Mouse (Mus musculus) heart, embryonic 14.5 days (tissue): ENCODE results near the gene Rap1b. TPM values are rescaled to one million over a fixed set of nuclear protein-coding genes. Genes with fewer than 3 reads are reported as not detected.

ENCODE experiments used
- ATAC-seq: fragments of 200-750 bp; cut with Nextera tagmentation; 2 replicates; pipeline ENCODE4 v1.8.0; 2017; ENCODE audit warnings: low read depth, moderate TSS enrichment; ENCODE audit not compliant: insufficient number of reproducible peaks, insufficient read depth, low FRiP score
- H3K27ac ChIP-seq, 2 experiments: fragments of 200-500 bp in 1 of 2; fragments of 300-500 bp in 1 of 2; sonication (generic) in 1 of 2; replicated peaks in 1 of 2; 2 replicates each; pipeline ENCODE4 v1.5.1; 2012 to 2014; ENCODE audit warnings: low read depth in 2 of 2, low read length in 2 of 2, control low read depth in 1 of 2, mild to moderate bottlenecking in 1 of 2, mixed read lengths in 1 of 2; ENCODE audit not compliant: control insufficient read depth in 1 of 2, insufficient read depth in 1 of 2
- H3K27me3 ChIP-seq: fragments of 300-500 bp; sonication (generic); 2 replicates; pipeline ENCODE4 v1.6.1; 2014; ENCODE audit warnings: mild to moderate bottlenecking, low read length, control low read depth; ENCODE audit not compliant: control insufficient read depth, insufficient read depth
- H3K36me3 ChIP-seq: fragments of 300-500 bp; sonication (generic); 2 replicates; pipeline ENCODE4 v1.6.1; 2014; ENCODE audit warnings: mild to moderate bottlenecking, control low read depth, low read length, mixed read lengths; ENCODE audit not compliant: control insufficient read depth, insufficient read depth
- H3K4me1 ChIP-seq, 2 experiments: fragments of 200-500 bp in 1 of 2; fragments of 300-500 bp in 1 of 2; sonication (generic) in 1 of 2; 2 replicates each; pipeline ENCODE4 v1.6.1; 2012 to 2014; ENCODE audit warnings: low read length in 2 of 2, control low read depth in 1 of 2, mixed read lengths in 1 of 2; ENCODE audit not compliant: control insufficient read depth in 2 of 2, insufficient read depth in 2 of 2
- H3K4me2 ChIP-seq: fragments of 300-500 bp; sonication (generic); 2 replicates; pipeline ENCODE4 v1.6.1; 2014; ENCODE audit warnings: mild to moderate bottlenecking, low read length
- H3K4me3 ChIP-seq, 2 experiments: fragments of 200-500 bp in 1 of 2; fragments of 300-500 bp in 1 of 2; sonication (generic) in 1 of 2; 2 replicates each; pipeline ENCODE4 v1.5.1; 2012 to 2014; ENCODE audit warnings: low read length in 2 of 2, mild to moderate bottlenecking in 2 of 2, control low read depth in 1 of 2, low read depth in 1 of 2, moderate library complexity in 1 of 2; ENCODE audit not compliant: control insufficient read depth in 1 of 2, insufficient read depth in 1 of 2
- H3K9ac ChIP-seq: fragments of 300-500 bp; sonication (generic); 2 replicates; pipeline ENCODE4 v1.6.1; 2014; ENCODE audit warnings: mild to moderate bottlenecking, low read length
- H3K9me3 ChIP-seq: fragments of 300-500 bp; sonication (generic); 2 replicates; pipeline ENCODE4 v1.6.1; 2016; ENCODE audit warnings: low read length, control low read depth; ENCODE audit not compliant: control insufficient read depth
- WGBS: fragments of 180-500 bp; shearing (Covaris S2); extraction: QIAGEN DNeasy Blood & Tissue Kit; methylation state at CpG from one replicate; pipeline ENCODE4 v1.1.7; 2014; 5-methylcytosine and 5-hydroxymethylcytosine counted together
- polyA plus RNA-seq: library from polyadenylated mRNA; unstranded; fragments of >200 nt; fragmentation: Nextera tagmentation; extraction: Ambion mirVana; gene quantifications from 2 replicates; pipeline ENCODE4 v1.2.1, GENCODE M21; 2014

The Rap1b gene
- polyA plus RNA-seq, 1 experiment from 2014 or later = 143 TPM

DNA sequence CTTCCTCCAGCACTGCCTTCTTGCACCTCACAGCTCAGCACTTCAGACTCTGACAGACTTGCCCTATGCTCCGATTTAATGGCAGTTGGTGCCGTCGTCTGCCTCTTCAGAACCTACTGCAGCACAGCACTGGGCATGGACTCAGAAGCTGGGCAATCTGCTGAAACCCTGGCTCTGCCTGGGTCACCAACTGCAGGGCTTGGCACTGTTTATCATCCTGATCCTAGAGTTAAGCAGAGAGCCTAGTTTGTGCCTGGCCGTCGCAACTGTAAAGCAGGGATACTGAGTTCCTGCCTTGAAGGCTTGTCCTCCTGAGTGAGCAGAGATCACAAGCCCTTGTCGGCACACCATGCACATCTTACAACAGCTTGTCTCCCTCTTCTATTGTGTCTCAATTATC is 29.1 kb downstream of the Rap1b start:
- H3K4me3 ChIP-seq = no peak overlapping the region
- H3K4me1 ChIP-seq = no peaks in the 10 kb centered on the region
- H3K9ac ChIP-seq = no peak overlapping the region
- 76% methylated on average over 6 of the region's 6 CpGs for WGBS
- peaks cover 97% of the 10 kb centered on the region for H3K36me3 ChIP-seq
- H3K27ac ChIP-seq = no peak overlapping the region
- no peaks in the 10 kb centered on the region for H3K9me3 ChIP-seq
- ATAC-seq = no peak
- no peak overlapping the region for H3K4me2 ChIP-seq
- no peaks in the 10 kb centered on the region for H3K27me3 ChIP-seq

- Histone ChIP-seq H3K9me3 (no peaks in the 10 kb centered on the region), H3K4me1 (no peaks in the 10 kb centered on the region), H3K4me2 (no peak overlapping the region), H3K27ac (no peak overlapping the region), H3K9ac (no peak overlapping the region), H3K27me3 (no peaks in the 10 kb centered on the region), H3K4me3 (no peak overlapping the region), H3K36me3 (peaks cover 62% of the 10 kb centered on the region)
- 0 out of 2 replicates have a peak, but pooled peaks have one; percentile 39 for ATAC-seq
- WGBS = 88% methylated on average over 2 of the region's 2 CpGs
Measured at GRCm38 (mm10) chr10:117812501-117812900, 33.3 kb downstream of the Rap1b start.

DNA sequence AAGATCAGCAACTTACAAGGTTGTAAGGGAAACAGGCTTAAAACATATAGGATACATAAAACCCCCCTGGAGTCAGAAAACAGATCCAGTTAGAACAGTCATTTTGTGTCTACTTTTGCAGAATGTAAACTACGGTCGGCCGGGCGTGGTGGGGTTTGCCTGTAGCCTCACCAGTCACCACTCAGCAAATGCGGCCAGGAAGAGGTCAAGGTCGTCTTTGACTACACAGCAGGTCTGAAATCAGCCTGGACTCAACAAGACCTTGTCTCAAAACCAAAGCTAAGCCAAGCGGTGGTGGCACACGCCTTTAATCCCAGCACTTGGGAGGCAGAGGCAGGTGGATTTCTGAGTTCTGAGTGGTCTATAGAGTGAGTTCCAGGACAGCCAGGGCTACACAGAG is 34.3 kb downstream of the Rap1b start:
- ATAC-seq = no peak
- no peaks in the 10 kb centered on the region for H3K4me1 ChIP-seq
- H3K4me2 ChIP-seq = no peak overlapping the region
- H3K9me3 ChIP-seq = no peaks in the 10 kb centered on the region
- no peak overlapping the region for H3K9ac ChIP-seq
- peaks cover 52% of the 10 kb centered on the region for H3K36me3 ChIP-seq
- H3K27me3 ChIP-seq = no peaks in the 10 kb centered on the region
- H3K27ac ChIP-seq = no peak overlapping the region
- 84% methylated on average over 8 of the region's 8 CpGs for WGBS
- no peak overlapping the region for H3K4me3 ChIP-seq

DNA sequence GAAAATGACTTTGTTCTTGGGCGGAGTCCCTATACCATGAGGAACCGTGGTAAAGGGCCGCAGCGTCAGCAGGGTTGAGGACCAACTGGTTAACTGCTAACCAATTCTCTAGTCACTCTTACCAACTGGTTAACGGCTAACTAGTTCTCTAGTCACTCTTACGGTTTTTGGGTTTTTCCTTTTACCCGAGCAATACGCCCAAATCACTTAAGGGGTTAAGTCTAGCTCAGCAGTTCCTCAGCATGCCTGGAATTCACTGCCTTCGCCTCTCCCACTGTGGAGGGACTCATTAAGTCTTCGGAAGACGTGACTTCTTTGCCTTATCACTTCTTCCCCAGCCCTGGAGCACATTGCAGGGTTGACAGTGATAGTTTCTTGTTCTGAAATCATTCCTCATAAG is 35.3 kb downstream of the Rap1b start:
- no peaks in the 10 kb centered on the region for H3K27me3 ChIP-seq
- H3K36me3 ChIP-seq = peaks cover 42% of the 10 kb centered on the region
- no peak overlapping the region for H3K27ac ChIP-seq
- H3K4me1 ChIP-seq = no peaks in the 10 kb centered on the region
- 74% methylated on average over 11 of the region's 11 CpGs for WGBS
- no peaks in the 10 kb centered on the region for H3K9me3 ChIP-seq
- H3K4me2 ChIP-seq = no peak overlapping the region
- H3K9ac ChIP-seq = no peak overlapping the region
- no peak for ATAC-seq
- no peak overlapping the region for H3K4me3 ChIP-seq

DNA sequence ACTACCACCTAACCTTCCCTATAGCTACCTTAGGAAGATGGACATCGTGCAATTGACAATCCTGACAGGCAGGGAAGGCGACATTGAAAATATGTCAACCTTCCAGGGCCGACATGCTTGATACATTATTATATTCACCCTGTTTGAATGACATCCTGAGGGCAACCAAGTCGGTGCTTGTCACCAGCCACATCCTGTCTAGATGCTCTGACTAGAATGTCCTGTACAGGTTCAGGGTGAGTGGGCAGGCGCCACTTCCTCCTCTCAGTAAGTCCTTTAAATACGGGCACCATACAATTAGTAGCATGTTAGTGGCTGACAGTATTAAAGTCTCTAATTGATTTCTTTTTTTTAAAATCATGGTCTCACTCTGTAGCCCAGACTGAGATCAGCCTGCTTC is 37.8 kb downstream of the Rap1b start:
- ATAC-seq = no peak
- Histone ChIP-seq H3K27ac (no peak overlapping the region), H3K4me3 (no peak overlapping the region), H3K9me3 (no peaks in the 10 kb centered on the region), H3K36me3 (peaks cover 20% of the 10 kb centered on the region), H3K27me3 (no peaks in the 10 kb centered on the region), H3K4me2 (no peak overlapping the region), H3K4me1 (no peaks in the 10 kb centered on the region), H3K9ac (no peak overlapping the region)
- WGBS = 80% methylated on average over 6 of the region's 6 CpGs

DNA sequence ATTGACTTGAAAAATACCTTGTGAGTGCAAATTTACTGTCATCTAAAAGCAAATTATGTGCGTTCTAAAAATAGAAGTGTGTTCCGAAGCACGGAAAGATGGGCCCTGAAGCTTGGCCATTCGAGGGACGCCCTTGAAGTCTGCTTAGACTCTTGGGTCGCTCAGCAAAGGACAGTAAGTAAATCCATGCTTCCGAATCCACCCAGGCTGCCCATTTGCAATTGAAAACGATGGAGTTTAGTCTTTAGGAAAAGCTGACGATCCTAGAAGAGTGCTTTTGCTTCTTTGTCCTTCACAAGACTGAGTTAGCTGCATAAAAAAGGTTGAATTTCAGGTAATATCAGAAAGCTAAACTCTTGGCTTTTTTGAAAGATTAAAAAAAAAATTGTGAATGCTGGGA is 39.9 kb downstream of the Rap1b start:
- Histone ChIP-seq H3K4me3 (no peak overlapping the region), H3K9ac (no peak overlapping the region), H3K27ac (no peak overlapping the region), H3K4me2 (no peak overlapping the region), H3K9me3 (no peaks in the 10 kb centered on the region), H3K4me1 (no peaks in the 10 kb centered on the region), H3K36me3 (0 out of 2 replicates have a peak, but pooled peaks cover 3% of the 10 kb centered on the region), H3K27me3 (no peaks in the 10 kb centered on the region)
- WGBS = 48% methylated on average over 9 of the region's 9 CpGs
- ATAC-seq = no peak

DNA sequence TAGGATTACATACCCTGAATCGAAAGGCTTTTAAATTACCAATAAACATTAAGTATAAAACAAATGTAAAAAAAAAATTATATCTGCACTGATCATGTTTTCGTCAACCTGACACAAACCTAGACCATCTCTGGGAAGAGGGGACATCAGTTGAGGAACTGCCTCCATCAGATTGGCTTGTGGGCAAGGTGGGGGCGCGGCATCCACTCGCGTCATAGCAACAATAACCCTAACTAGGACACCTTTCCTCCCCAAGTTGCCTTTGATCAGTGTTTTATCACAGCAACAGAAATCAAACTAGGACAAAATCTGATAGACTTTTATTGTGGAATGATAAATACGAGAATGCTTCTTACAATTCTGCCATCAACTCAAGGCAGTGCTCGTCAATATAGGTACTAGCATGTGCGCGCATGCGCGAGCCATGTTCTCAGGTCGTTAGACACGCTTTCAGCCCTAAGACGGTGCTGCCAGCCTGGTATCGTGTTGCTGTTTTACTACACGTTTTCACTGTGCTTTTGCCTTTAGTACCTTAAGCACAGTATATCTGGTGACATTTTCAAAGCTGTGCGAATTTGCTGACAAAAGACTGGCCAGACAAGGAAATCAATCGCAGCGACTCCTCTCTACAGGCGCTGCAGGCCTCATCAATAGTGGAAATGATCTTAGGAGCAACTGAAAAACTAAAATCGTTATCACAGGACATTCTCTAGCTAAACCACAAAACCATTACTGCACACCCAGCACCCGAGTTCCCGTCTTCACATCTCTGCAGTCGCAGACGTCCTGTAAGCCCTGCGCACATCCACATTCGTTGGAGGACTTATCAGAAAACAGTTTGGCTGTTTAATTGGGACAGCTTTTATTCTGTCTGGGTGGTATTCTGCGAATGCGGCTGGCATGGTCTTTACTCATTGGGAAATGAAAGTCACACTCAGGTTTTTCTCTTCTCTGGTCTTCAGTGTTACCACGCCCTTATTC is 41.7 kb downstream of the Rap1b start:
- Histone ChIP-seq H3K9ac (no peak overlapping the region), H3K4me3 (no peak overlapping the region), H3K36me3 (no peaks in the 10 kb centered on the region), H3K9me3 (no peaks in the 10 kb centered on the region), H3K4me1 (no peaks in the 10 kb centered on the region), H3K27ac (no peak overlapping the region), H3K4me2 (no peak overlapping the region), H3K27me3 (no peaks in the 10 kb centered on the region)
- WGBS = 85% methylated on average over 31 of the region's 31 CpGs
- ATAC-seq = no peak
